Mouse (Mus musculus) erythroblast, embryonic 14.5 days (primary cell): ENCODE measurements around the gene Ccdc15. TPM values are rescaled to one million over a fixed set of nuclear protein-coding genes. Genes with fewer than 3 reads are reported as not detected.

Experiments
- H3K27me3 ChIP-seq: 2 replicates; pipeline ENCODE4 v1.6.1; 2012; ENCODE audit warnings: inconsistent platforms; ENCODE audit not compliant: control insufficient read depth
- H3K36me3 ChIP-seq: 2 replicates; pipeline ENCODE4 v1.6.1; 2012; ENCODE audit warnings: mild to moderate bottlenecking, inconsistent platforms; ENCODE audit not compliant: control insufficient read depth
- H3K4me1 ChIP-seq: 2 replicates; pipeline ENCODE4 v1.6.1; 2012; ENCODE audit warnings: inconsistent platforms; ENCODE audit not compliant: control insufficient read depth
- H3K4me3 ChIP-seq: replicated peaks from 2 replicates; pipeline ENCODE3; 2012; ENCODE audit warnings: moderate library complexity, mild to moderate bottlenecking, inconsistent platforms
- H3K9me3 ChIP-seq: 2 replicates; pipeline ENCODE4 v1.6.1; 2012; ENCODE audit warnings: low read length, inconsistent platforms, mixed read lengths; ENCODE audit not compliant: control insufficient read depth
- GATA1 ChIP-seq: IDR thresholded peaks from 2 replicates; pipeline ENCODE4 v1.6.1; 2012; ENCODE audit warnings: low read length, inconsistent platforms, mixed read lengths
- TAL1 ChIP-seq: IDR thresholded peaks from 3 replicates; pipeline ENCODE4 v1.6.1; 2012; ENCODE audit warnings: low read length, inconsistent platforms, mixed read lengths
- polyA plus RNA-seq: library from polyadenylated mRNA; stranded (reverse); fragments of >175 nt; gene quantifications from 2 replicates; pipeline ENCODE4 v1.2.3, GENCODE M21; 2012

Gene Ccdc15
- polyA plus RNA-seq, 1 experiment, result 0.13 TPM

DNA sequence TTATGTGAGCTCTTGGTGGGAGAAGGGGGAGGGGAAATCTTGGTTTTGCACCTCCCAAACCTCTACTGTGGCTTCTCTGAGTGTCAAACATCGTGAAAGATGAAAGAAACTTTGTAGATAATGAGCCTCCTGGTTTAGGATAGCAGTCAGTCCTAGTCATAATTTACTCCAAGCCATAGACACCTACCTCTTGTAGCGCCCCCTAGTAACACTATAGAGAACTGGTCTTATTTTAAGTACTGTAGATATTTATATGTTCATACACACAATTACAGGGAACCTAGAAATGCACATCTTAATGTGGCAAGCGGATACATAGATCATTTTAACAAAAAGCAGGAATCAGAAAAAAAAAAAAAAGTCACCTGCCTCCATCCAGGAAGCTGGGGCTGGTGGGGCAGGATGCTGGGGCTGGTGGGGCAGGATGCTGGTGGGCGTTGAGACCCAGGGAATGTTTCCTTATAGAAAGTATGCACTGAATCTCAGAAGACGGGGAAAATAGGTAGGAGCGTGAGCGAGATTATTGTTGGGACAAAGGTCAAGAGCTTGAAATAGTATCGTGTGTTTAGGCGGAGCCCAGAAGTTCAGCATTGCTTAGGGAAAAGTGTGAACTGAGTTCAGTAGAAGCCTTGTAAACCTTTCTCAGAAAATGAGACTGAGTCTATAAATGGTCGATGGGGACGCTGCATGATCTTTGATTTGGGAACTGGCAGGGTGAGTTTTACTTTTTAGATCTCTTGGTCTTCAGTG, 20.0 kb upstream of the Ccdc15 start:
- Histone ChIP-seq H3K4me3 (no peak overlapping the region), H3K27me3 (no peaks in the 10 kb centered on the region), H3K4me1 (no peaks in the 10 kb centered on the region), H3K36me3 (no peaks in the 10 kb centered on the region), H3K9me3 (no peaks in the 10 kb centered on the region)
- no peak for TF ChIP-seq GATA1
- no peak for TF ChIP-seq TAL1

DNA sequence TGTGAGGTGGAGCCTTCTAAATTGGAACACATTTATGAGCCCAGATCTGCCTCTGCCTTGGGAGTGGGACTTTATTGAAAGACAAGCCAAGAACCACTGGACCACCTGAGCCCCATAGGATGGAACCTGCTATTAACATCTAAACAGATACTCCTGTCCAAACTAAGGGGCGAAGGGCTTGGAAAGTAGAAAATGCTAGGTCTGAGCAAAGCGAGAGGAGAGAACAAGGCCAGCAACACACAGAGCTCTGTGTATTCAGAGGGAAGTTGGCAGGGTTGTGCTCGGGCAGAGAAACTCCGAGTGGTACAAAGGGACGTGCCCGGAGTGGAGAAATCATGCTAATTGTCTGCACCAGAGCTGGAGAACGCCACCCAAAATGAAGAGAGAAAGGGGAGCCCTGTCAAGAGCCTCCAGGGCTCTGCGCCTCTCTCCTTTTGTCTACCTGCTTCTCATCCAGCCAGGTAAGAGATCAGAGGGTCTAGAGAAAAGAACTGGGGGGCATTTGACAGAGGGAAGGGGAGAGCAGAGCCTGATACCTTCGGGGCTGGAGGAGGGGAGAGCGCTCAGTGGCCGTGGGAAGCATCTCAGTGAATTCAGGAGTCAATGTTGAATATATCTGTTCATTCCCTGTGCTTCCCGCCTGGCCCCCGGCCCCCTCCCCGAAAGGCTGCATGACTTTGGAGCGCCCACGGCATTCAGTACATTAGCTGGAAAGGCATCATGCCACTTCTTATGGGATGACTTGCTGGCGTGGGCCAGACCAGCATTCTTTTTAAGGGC, 19.3 kb upstream of the Ccdc15 start, which contains the start of gene Hepacam:
TSS of gene Hepacam (plus strand) at position 51 of the 780 bp plus-strand sequence.
- H3K4me3 ChIP-seq, result no peak within 1 kb of the TSS
- no peaks in the 10 kb centered on the region for H3K4me1 ChIP-seq
- H3K36me3 ChIP-seq, result no peaks in the 10 kb centered on the region
- TF ChIP-seq TAL1 (no peak), GATA1 (no peak)
- no peaks in the 10 kb centered on the region for H3K9me3 ChIP-seq
- H3K27me3 ChIP-seq, result no peaks in the 10 kb centered on the region

DNA sequence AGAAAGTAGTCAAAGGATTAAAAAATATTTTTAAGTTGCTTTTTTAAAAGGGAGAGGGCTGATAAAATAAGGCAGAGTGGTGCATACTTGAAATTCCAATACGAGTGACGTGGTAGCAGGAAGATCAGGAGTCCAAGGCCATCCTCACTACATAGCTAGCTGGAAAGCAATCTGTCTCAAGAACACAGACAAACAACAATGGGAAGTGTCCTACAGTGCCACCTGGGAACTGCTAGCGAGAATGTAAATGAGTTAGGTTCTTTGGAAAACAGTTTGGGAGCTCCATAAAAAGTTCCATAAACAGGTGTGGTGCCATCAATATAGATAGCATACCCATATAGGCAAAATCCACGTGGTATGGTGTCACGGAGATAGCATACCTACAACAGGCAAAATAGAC, 17.5 kb upstream of the Ccdc15 start:
- Histone ChIP-seq H3K27me3 (no peaks in the 10 kb centered on the region), H3K4me1 (no peaks in the 10 kb centered on the region), H3K9me3 (no peaks in the 10 kb centered on the region), H3K4me3 (no peak overlapping the region), H3K36me3 (no peaks in the 10 kb centered on the region)
- TF ChIP-seq TAL1 (no peak), GATA1 (no peak)

- no peak overlapping the region for H3K4me3 ChIP-seq
- TF ChIP-seq GATA1 (no peak), TAL1 (no peak)
- no peaks in the 10 kb centered on the region for H3K36me3 ChIP-seq
- no peaks in the 10 kb centered on the region for H3K9me3 ChIP-seq
- no peaks in the 10 kb centered on the region for H3K4me1 ChIP-seq
- no peaks in the 10 kb centered on the region for H3K27me3 ChIP-seq
Measured at GRCm38 (mm10) chr9:37364392-37364791, 16.2 kb upstream of the Ccdc15 start.

- H3K9me3 ChIP-seq, result no peaks in the 10 kb centered on the region
- no peak for TF ChIP-seq GATA1
- no peak for TF ChIP-seq TAL1
Measured at GRCm38 (mm10) chr9:37363551-37363950, 15.3 kb upstream of the Ccdc15 start.

DNA sequence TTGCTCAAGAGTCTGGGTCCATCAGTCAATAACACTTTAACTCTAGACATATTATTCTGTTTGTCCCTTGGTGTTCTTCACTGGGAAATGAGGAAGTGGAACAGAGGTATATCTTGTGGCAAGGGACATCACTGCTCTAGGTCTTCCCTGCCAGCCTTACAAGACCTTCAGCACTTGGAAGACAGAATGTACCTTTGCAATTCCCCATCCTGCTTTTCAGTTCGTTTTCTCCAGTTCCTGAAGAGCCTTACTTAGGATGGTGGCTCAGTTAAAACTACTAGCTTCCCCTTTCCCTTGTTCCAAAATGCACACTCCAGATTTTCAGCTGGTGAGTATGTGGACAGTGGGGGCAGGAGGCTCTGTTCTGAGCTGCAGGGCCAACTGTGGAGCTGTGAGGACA, 14.6 kb upstream of the Ccdc15 start:
- Histone ChIP-seq H3K27me3 (no peaks in the 10 kb centered on the region), H3K9me3 (no peaks in the 10 kb centered on the region), H3K4me3 (no peak overlapping the region), H3K36me3 (no peaks in the 10 kb centered on the region), H3K4me1 (no peaks in the 10 kb centered on the region)
- TF ChIP-seq TAL1 (no peak), GATA1 (no peak)

More at GRCm38 (mm10) chr9:37363551-37363950, 15.3 kb upstream of the Ccdc15 start:
- Histone ChIP-seq H3K4me1 (no peaks in the 10 kb centered on the region), H3K36me3 (no peaks in the 10 kb centered on the region), H3K27me3 (no peaks in the 10 kb centered on the region), H3K4me3 (no peak overlapping the region)

GRCm38 (mm10) chr9:37362084-37362483, 13.9 kb upstream of the Ccdc15 start:
- no peaks in the 10 kb centered on the region for H3K4me1 ChIP-seq
- H3K9me3 ChIP-seq, result no peaks in the 10 kb centered on the region
- no peaks in the 10 kb centered on the region for H3K36me3 ChIP-seq
- H3K27me3 ChIP-seq, result no peaks in the 10 kb centered on the region
- no peak overlapping the region for H3K4me3 ChIP-seq
- no peak for TF ChIP-seq TAL1
- TF ChIP-seq GATA1, result no peak

GRCm38 (mm10) chr9:37359331-37360220, 11.3 kb upstream of the Ccdc15 start:
- Histone ChIP-seq H3K9me3 (no peaks in the 10 kb centered on the region), H3K4me1 (no peaks in the 10 kb centered on the region), H3K36me3 (no peaks in the 10 kb centered on the region), H3K27me3 (no peaks in the 10 kb centered on the region), H3K4me3 (no peak overlapping the region)
- TF ChIP-seq GATA1 (no peak), TAL1 (no peak)
